Mouse (Mus musculus): ENCODE measurements around the gene Mapt. TPM values are rescaled to one million over a fixed set of nuclear protein-coding genes. Genes with fewer than 3 reads are reported as not detected.

Mapt gene
- polyA plus RNA-seq, 1 experiment, result 8.0 TPM

DNA sequence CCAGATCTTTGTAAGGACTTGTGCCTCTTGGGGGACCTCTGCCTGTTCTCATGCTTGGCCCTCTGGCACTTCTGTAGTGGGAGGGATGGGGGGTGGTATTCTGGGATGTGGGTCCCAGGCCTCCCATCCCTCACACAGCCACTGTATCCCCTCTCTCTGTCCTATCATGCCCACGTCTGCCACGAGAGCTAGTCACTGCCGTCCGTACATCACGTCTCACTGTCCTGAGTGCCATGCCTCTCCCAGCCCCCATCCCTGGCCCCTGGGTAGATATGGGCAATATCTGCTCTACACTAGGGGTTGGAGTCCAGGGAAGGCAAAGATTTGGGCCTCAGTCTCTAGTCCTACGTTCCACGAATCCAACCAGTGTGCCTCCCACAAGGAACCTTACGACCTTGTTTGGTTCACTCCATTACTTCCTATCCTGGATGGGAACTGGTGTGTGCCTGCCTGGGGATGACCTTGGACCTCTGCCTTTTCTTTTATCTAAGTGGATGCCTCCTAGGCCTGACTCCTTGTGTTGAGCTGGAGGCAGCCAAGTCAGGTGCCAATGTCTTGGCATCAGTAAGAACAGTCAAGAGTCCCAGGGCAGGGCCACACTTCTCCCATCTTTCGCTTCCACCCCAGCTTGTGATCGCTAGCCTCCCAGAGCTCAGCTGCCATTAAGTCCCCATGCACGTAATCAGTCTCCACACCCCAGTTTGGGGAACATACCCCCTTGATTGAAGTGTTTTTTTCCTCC, 98.2 kb downstream of the Mapt start:
- Histone ChIP-seq H3K27me3 (ENCODE audit: control insufficient read depth, insufficient read depth, insufficient read length) (no peaks in the 10 kb centered on the region), H3K4me2 (ENCODE audit: low read depth) (no peak overlapping the region), H3ac (ENCODE audit: control insufficient read depth, insufficient read length) (no peak overlapping the region), H3K79me2 (ENCODE audit: control insufficient read depth, insufficient read depth) (no peaks in the 10 kb centered on the region), H3K4me3 (no peak overlapping the region), H3K36me3 (ENCODE audit: control insufficient read depth, insufficient read depth) (peaks cover 12% of the 10 kb centered on the region)
- peak; percentile 15 for TF ChIP-seq POLR2A (IDR thresholded peaks at IDR 0.05; ENCODE audit: insufficient read length, low read depth)
- TF ChIP-seq TCF12 (IDR thresholded peaks at IDR 0.05; ENCODE audit: insufficient read depth, poor library complexity, severe bottlenecking), result no peak
- TF ChIP-seq POLR2AphosphoS2 (IDR thresholded peaks at IDR 0.05; ENCODE audit: insufficient read length, low read depth), result peak; percentile 69
- no peak for TF ChIP-seq E2F4 (IDR thresholded peaks at IDR 0.05; ENCODE audit: insufficient read depth)

DNA sequence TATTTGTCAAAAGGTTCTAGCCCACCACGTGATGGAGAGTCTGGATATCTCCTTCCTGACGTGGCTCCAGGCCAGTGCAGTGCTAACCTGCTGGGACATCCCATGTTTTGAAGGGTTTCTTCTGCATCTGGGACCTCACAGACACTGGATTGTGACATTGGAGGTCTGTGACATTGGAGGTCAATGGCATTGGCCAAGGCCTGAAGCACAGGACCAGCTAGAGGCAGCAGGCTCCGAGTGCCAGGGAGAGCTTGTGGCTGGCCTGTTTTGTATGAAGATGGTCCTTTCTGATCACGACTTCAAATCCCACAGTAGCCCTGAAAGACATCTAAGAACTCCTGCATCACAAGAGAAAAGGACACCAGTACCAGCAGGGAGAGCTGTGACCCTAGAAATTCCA, 99.0 kb downstream of the Mapt start:
- H3K36me3 ChIP-seq (ENCODE audit: control insufficient read depth, insufficient read depth), result peaks cover 17% of the 10 kb centered on the region
- H3K27me3 ChIP-seq (ENCODE audit: control insufficient read depth, insufficient read depth, insufficient read length), result no peaks in the 10 kb centered on the region
- H3K79me2 ChIP-seq (ENCODE audit: control insufficient read depth, insufficient read depth), result no peaks in the 10 kb centered on the region
- no peak overlapping the region for H3K4me2 ChIP-seq (ENCODE audit: low read depth)
- H3K4me3 ChIP-seq, result no peak overlapping the region
- TF ChIP-seq POLR2A (IDR thresholded peaks at IDR 0.05; ENCODE audit: insufficient read length, low read depth) (no peak), TCF3 (IDR thresholded peaks at IDR 0.05; ENCODE audit: insufficient read length, low read depth) (no peak), MAX (IDR thresholded peaks at IDR 0.05; ENCODE audit: low read depth) (no peak), E2F4 (IDR thresholded peaks at IDR 0.05; ENCODE audit: insufficient read depth) (no peak), SRF (IDR thresholded peaks at IDR 0.05; ENCODE audit: control insufficient read depth, insufficient read length, low read depth) (no peak), REST (IDR thresholded peaks at IDR 0.05; ENCODE audit: insufficient read depth, insufficient read length) (no peak), MYOG (IDR thresholded peaks at IDR 0.05; ENCODE audit: control insufficient read depth in 1 of 3, insufficient read depth in 1 of 3, insufficient read length in 2 of 3, low read depth in 2 of 3) (no peak), USF1 (IDR thresholded peaks at IDR 0.05; ENCODE audit: low read depth) (no peak), POLR2AphosphoS2 (IDR thresholded peaks at IDR 0.05; ENCODE audit: insufficient read length, low read depth) (no peak), TCF12 (IDR thresholded peaks at IDR 0.05; ENCODE audit: insufficient read depth, poor library complexity, severe bottlenecking) (no peak), MYOD1 (IDR thresholded peaks at IDR 0.05; ENCODE audit: control insufficient read depth in 1 of 3, insufficient read length in 2 of 3, low read depth in 2 of 3) (no peak), CEBPB (IDR thresholded peaks at IDR 0.05; ENCODE audit: insufficient read depth, poor library complexity, severe bottlenecking) (no peak)
- no peak overlapping the region for H3ac ChIP-seq (ENCODE audit: control insufficient read depth, insufficient read length)

DNA sequence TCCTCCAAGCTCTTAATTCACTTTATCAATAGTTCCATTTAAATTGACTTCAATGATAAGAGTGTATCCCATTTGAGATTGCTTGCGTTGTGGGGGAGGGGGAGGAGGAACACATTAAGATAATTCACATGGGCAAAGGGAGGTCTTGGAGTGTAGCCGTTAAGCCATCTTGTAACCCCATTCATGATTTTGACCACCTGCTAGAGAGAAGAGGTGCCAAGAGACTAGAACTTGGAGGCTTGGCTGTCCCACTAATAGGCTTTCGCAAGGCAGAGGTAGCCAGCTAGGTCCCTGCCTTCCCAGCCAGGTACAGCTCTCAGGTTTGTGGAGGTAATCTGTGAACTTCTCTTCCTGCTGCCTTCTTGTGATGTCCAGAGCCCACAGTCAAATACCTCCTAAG, 100.0 kb downstream of the Mapt start:
- H3K27me3 ChIP-seq (ENCODE audit: control insufficient read depth, insufficient read depth, insufficient read length), result no peaks in the 10 kb centered on the region
- no peak overlapping the region for H3ac ChIP-seq (ENCODE audit: control insufficient read depth, insufficient read length)
- peaks cover 27% of the 10 kb centered on the region for H3K36me3 ChIP-seq (ENCODE audit: control insufficient read depth, insufficient read depth)
- TF ChIP-seq SRF (IDR thresholded peaks at IDR 0.05; ENCODE audit: control insufficient read depth, insufficient read length, low read depth) (no peak), TCF3 (IDR thresholded peaks at IDR 0.05; ENCODE audit: insufficient read length, low read depth) (no peak), TCF12 (IDR thresholded peaks at IDR 0.05; ENCODE audit: insufficient read depth, poor library complexity, severe bottlenecking) (no peak), MAX (IDR thresholded peaks at IDR 0.05; ENCODE audit: low read depth) (no peak), E2F4 (IDR thresholded peaks at IDR 0.05; ENCODE audit: insufficient read depth) (no peak), MYOD1 (IDR thresholded peaks at IDR 0.05; ENCODE audit: control insufficient read depth in 1 of 3, insufficient read length in 2 of 3, low read depth in 2 of 3) (no peak), POLR2AphosphoS2 (IDR thresholded peaks at IDR 0.05; ENCODE audit: insufficient read length, low read depth) (no peak), POLR2A (IDR thresholded peaks at IDR 0.05; ENCODE audit: insufficient read length, low read depth) (no peak), MYOG (IDR thresholded peaks at IDR 0.05; ENCODE audit: control insufficient read depth in 1 of 3, insufficient read depth in 1 of 3, insufficient read length in 2 of 3, low read depth in 2 of 3) (no peak), REST (IDR thresholded peaks at IDR 0.05; ENCODE audit: insufficient read depth, insufficient read length) (no peak), CEBPB (IDR thresholded peaks at IDR 0.05; ENCODE audit: insufficient read depth, poor library complexity, severe bottlenecking) (no peak), USF1 (IDR thresholded peaks at IDR 0.05; ENCODE audit: low read depth) (no peak)
- H3K4me3 ChIP-seq, result no peak overlapping the region
- H3K79me2 ChIP-seq (ENCODE audit: control insufficient read depth, insufficient read depth), result no peaks in the 10 kb centered on the region
- H3K4me2 ChIP-seq (ENCODE audit: low read depth), result no peak overlapping the region

DNA sequence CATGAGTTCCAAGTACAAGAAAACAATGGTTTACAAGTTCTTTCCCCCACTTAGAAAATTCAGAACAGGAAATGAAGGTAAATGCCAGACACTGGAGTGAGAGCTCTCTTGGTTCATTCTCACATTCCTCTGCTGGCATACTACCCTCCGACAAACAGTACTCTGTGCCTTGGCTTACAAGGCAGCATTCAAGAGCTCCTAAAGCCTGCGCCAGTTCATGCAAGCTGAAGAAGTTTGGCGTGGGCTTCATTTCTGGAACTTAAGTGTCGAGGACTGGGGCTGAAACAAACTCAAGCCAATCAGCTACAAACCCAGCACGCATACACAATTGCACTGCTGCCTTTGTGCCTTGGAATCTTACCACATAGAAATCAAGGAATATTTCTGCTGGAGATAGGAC, 100.9 kb downstream of the Mapt start:
- H3K4me3 ChIP-seq, result no peak overlapping the region
- H3ac ChIP-seq (ENCODE audit: control insufficient read depth, insufficient read length), result no peak overlapping the region
- H3K79me2 ChIP-seq (ENCODE audit: control insufficient read depth, insufficient read depth), result no peaks in the 10 kb centered on the region
- H3K36me3 ChIP-seq (ENCODE audit: control insufficient read depth, insufficient read depth), result peaks cover 34% of the 10 kb centered on the region
- no peaks in the 10 kb centered on the region for H3K27me3 ChIP-seq (ENCODE audit: control insufficient read depth, insufficient read depth, insufficient read length)
- no peak for TF ChIP-seq E2F4 (IDR thresholded peaks at IDR 0.05; ENCODE audit: insufficient read depth)
- no peak for TF ChIP-seq MYOD1 (IDR thresholded peaks at IDR 0.05; ENCODE audit: control insufficient read depth in 1 of 3, insufficient read length in 2 of 3, low read depth in 2 of 3)
- no peak for TF ChIP-seq USF1 (IDR thresholded peaks at IDR 0.05; ENCODE audit: low read depth)
- TF ChIP-seq TCF12 (IDR thresholded peaks at IDR 0.05; ENCODE audit: insufficient read depth, poor library complexity, severe bottlenecking), result no peak
- TF ChIP-seq SRF (IDR thresholded peaks at IDR 0.05; ENCODE audit: control insufficient read depth, insufficient read length, low read depth), result no peak
- no peak for TF ChIP-seq CEBPB (IDR thresholded peaks at IDR 0.05; ENCODE audit: insufficient read depth, poor library complexity, severe bottlenecking)
- no peak for TF ChIP-seq MAX (IDR thresholded peaks at IDR 0.05; ENCODE audit: low read depth)
- no peak for TF ChIP-seq POLR2AphosphoS2 (IDR thresholded peaks at IDR 0.05; ENCODE audit: insufficient read length, low read depth)
- no peak for TF ChIP-seq MYOG (IDR thresholded peaks at IDR 0.05; ENCODE audit: control insufficient read depth in 1 of 3, insufficient read depth in 1 of 3, insufficient read length in 2 of 3, low read depth in 2 of 3)
- no peak for TF ChIP-seq TCF3 (IDR thresholded peaks at IDR 0.05; ENCODE audit: insufficient read length, low read depth)
- TF ChIP-seq REST (IDR thresholded peaks at IDR 0.05; ENCODE audit: insufficient read depth, insufficient read length), result no peak
- TF ChIP-seq POLR2A (IDR thresholded peaks at IDR 0.05; ENCODE audit: insufficient read length, low read depth), result no peak
- no peak overlapping the region for H3K4me2 ChIP-seq (ENCODE audit: low read depth)
